Mouse (Mus musculus): Measurements from ENCODE around the gene Grm8.

DNA sequence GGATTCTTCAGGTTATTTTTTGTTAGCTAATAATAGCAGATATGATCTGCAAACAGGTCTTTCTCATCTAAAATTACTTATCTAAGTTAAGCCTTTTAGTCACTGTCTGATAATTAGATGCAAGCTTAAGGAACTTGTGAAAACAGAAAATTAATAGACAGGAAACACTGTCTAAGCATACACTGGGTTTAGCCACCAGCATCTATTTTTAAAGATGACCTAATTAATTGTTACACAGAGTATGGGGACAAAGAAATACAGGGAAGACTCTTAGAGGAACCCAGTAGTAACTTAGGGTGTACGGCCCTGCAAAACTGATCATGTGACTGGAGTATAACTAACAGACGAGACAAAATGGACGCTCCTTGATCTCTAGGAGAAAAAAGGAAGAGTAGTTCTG lies 92.6 kb downstream of the Grm8 start:
- TF ChIP-seq POLR2A (IDR thresholded peaks at IDR 0.05; ENCODE audit: control insufficient read depth, extremely low read depth, insufficient read depth, low read length, poor library complexity) (no peak), CTCF (IDR thresholded peaks at IDR 0.05; ENCODE audit: borderline replicate concordance, control insufficient read depth, extremely low read depth, insufficient read depth, low read length, poor library complexity) (no peak)
